Mouse (Mus musculus): Measurements from ENCODE around the gene Ccdc190.

- TF ChIP-seq HCFC1 (IDR thresholded peaks at IDR 0.05; ENCODE audit: borderline replicate concordance, insufficient read depth, low read length) (no peak), MAFK (IDR thresholded peaks at IDR 0.05; ENCODE audit: insufficient read depth, low read depth, low read length) (no peak)
Measured at GRCm38 (mm10) chr1:169879060-169879459, 49.4 kb upstream of the Ccdc190 start.

Measured in ES-E14 (cell line).